Mouse (Mus musculus) cerebellum, adult 11 months (tissue): ENCODE results near the gene Vmn2r10.
"Not testable (repeated sequence)": the region's sequence is repeated elsewhere in the genome, so short reads cannot be mapped to it uniquely, and the experiment has no call there.

ENCODE experiments used
- DNase-seq: peaks from one replicate; pipeline ENCODE4 v3.0.0; 2022

Vmn2r10 gene

GRCm38 (mm10) chr5:109006427-109006826, at the start of gene Vmn2r10:
TSS of gene Vmn2r10 (minus strand) at chr5:109006527.
- DNase-seq, result not testable (repeated sequence)

GRCm38 (mm10) chr5:109055286-109055685, 49.0 kb upstream of the Vmn2r10 start:
- DNase-seq, result no peak

GRCm38 (mm10) chr5:109032591-109032990, 26.3 kb upstream of the Vmn2r10 start:
- no peak for DNase-seq

GRCm38 (mm10) chr5:108988924-108989323, 17.4 kb downstream of the Vmn2r10 start:
- no peak for DNase-seq
